Mouse (Mus musculus) lung, embryonic 14.5 days (tissue): ENCODE data around the gene Tet3. TPM values are rescaled to one million over a fixed set of nuclear protein-coding genes. Genes with fewer than 3 reads are reported as not detected.

Source experiments
- ATAC-seq: fragments of 200-750 bp; cut with Nextera tagmentation; 2 replicates; pipeline ENCODE4 v1.8.0; 2017; ENCODE audit warnings: mild to moderate bottlenecking, moderate TSS enrichment, moderate library complexity; ENCODE audit not compliant: insufficient read depth
- DNase-seq: peaks from one replicate; pipeline ENCODE4 v3.0.0-alpha.2; 2015
- H3K27ac ChIP-seq: fragments of 300-500 bp; sonication (generic); 2 replicates; pipeline ENCODE4 v1.5.1; 2014; ENCODE audit warnings: low read depth, mild to moderate bottlenecking, moderate library complexity
- H3K27me3 ChIP-seq: fragments of 300-500 bp; sonication (generic); 2 replicates; pipeline ENCODE4 v1.6.1; 2014; ENCODE audit warnings: low read length, control low read depth; ENCODE audit not compliant: insufficient read depth
- H3K36me3 ChIP-seq: fragments of 300-500 bp; sonication (generic); 2 replicates; pipeline ENCODE4 v1.6.1; 2014; ENCODE audit warnings: control low read depth; ENCODE audit not compliant: insufficient read depth
- H3K4me1 ChIP-seq: fragments of 300-500 bp; sonication (generic); 2 replicates; pipeline ENCODE4 v1.6.1; 2014; ENCODE audit warnings: antibody characterized with exemption, control low read depth; ENCODE audit not compliant: insufficient read depth
- H3K4me2 ChIP-seq: fragments of 300-500 bp; sonication (generic); 2 replicates; pipeline ENCODE4 v1.6.1; 2014; ENCODE audit warnings: mild to moderate bottlenecking
- H3K4me3 ChIP-seq: fragments of 300-500 bp; sonication (generic); 2 replicates; pipeline ENCODE4 v1.5.1; 2014; ENCODE audit warnings: low read depth, low read length
- H3K9ac ChIP-seq: fragments of 300-500 bp; sonication (generic); 2 replicates; pipeline ENCODE4 v1.6.1; 2014
- H3K9me3 ChIP-seq: fragments of 300-500 bp; sonication (generic); 2 replicates; pipeline ENCODE4 v1.6.1; 2016; ENCODE audit warnings: low read depth, low read length, control low read depth
- CTCF ChIP-seq: IDR thresholded peaks from 2 replicates; pipeline ENCODE4 v1.5.1; 2016; ENCODE audit warnings: antibody characterized with exemption, low read depth
- WGBS: fragments of 180-500 bp; shearing (Covaris S2); extraction: QIAGEN DNeasy Blood & Tissue Kit; methylation state at CpG from one replicate; pipeline ENCODE4 v1.1.7; 2014; 5-methylcytosine and 5-hydroxymethylcytosine counted together
- polyA plus RNA-seq: library from polyadenylated mRNA; unstranded; fragments of >200 nt; fragmentation: Nextera tagmentation; extraction: Ambion mirVana; gene quantifications from 2 replicates; pipeline ENCODE4 v1.2.1, GENCODE M21; 2014

The Tet3 gene
- polyA plus RNA-seq, 1 experiment from 2014 or later: 34.4 TPM

DNA sequence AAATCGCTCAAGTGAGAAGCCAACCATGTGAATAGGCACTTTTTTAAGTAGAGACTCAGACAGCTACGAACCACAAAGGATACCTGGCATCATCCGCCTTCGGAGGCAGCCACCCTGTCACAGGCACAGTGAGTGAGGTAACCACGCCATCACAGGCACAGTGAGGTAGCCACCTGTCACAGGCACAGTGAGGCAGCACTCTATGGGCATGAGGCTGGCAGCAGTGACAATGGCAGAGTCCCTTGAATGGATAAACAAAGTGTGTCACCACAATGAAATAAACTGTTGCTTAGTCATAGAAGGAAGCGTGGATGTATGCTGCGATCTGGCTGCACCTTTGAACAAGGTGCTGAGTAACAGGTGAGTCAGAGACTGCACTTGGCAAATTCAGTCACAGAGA is 19.7 kb upstream of the Tet3 start:
- Histone ChIP-seq H3K36me3 (peaks cover 38% of the 10 kb centered on the region), H3K27me3 (no peaks in the 10 kb centered on the region), H3K4me3 (no peak overlapping the region), H3K9ac (no peak overlapping the region), H3K27ac (no peak overlapping the region), H3K4me2 (no peak overlapping the region), H3K4me1 (peaks cover 7% of the 10 kb centered on the region; the same call in 1 of the 2 replicates), H3K9me3 (no peaks in the 10 kb centered on the region)
- no peak for DNase-seq
- no peak for TF ChIP-seq CTCF
- whole genome bisulfite sequencing: 93% methylated on average over 7 of the region's 7 CpGs
- ATAC-seq: no peak

DNA sequence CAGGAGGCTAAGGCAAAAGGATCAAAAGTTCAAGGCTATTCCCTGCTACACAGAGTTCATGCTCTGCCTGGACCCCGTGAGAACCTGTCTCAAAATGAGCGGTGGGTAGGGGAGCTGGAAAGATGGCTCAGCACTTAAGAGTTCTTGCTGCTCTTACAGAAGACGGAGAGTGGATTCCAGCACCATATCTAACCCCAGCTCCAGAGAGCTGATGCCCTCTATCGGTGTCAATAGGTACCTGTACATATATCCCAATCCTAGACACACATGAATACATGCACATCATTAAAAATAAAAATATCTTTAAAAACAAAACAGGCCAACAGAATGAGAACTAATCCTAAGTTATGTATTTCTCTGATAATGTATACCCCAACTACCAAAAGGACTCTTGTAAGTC is 19.3 kb upstream of the Tet3 start:
- no peaks in the 10 kb centered on the region for H3K27me3 ChIP-seq
- H3K4me2 ChIP-seq: no peak overlapping the region
- no peak overlapping the region for H3K9ac ChIP-seq
- TF ChIP-seq CTCF: peak; percentile 31; the same call in 1 of the 2 replicates
- peaks cover 7% of the 10 kb centered on the region; the same call in 1 of the 2 replicates for H3K4me1 ChIP-seq
- H3K36me3 ChIP-seq: peaks cover 38% of the 10 kb centered on the region
- DNase-seq: peak; percentile 39
- WGBS: 66% methylated on average over 4 of the region's 4 CpGs
- H3K4me3 ChIP-seq: no peak overlapping the region
- no peak overlapping the region for H3K27ac ChIP-seq
- ATAC-seq: no peak
- no peaks in the 10 kb centered on the region for H3K9me3 ChIP-seq

DNA sequence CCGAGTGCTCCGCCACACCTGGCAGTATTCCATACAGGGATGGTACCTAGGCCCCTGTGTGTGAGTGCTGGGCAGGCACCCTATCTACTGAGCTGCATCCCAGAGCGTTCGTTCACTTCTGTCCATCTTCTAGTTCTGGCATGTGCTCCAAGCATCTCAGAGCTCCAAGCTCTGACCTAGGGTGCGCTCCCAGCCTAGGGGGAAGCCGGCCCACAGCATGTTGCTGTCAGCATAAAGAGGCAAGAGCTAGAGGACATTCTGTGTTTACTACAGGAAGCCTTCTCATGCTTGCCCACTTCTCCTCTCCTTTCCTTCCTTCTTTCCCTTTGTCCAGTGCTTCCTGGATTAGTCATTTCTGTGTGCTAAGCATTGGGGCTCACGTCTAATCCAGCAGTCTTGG is 16.5 kb upstream of the Tet3 start:
- ATAC-seq: no peak
- no peak overlapping the region for H3K4me3 ChIP-seq
- 75% methylated on average over 7 of the region's 7 CpGs for WGBS

DNA sequence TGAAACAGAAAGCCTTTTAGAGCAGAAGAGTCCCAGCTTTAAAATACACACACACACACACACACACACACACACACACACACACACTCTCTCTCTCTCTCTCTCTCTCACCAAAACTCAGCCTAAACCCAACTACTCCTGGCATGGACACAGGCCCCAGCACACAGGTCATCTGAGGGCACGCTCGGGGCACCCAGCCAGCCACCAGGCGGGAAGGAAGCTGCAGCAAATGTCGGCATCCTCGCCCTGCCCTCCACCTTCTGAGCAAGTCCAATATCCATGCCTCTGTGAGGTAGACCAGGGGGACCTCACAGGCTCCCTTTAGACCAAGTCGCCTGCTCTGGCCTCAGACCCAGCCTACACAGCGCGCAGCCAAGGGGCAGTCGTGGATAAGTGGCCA is 14.4 kb upstream of the Tet3 start:
- TF ChIP-seq CTCF: no peak
- Histone ChIP-seq H3K4me2 (no peak overlapping the region), H3K9me3 (no peaks in the 10 kb centered on the region), H3K36me3 (peaks cover 6% of the 10 kb centered on the region; the same call in 1 of the 2 replicates), H3K4me1 (no peaks in the 10 kb centered on the region), H3K9ac (no peak overlapping the region), H3K4me3 (no peak overlapping the region), H3K27ac (no peak overlapping the region), H3K27me3 (no peaks in the 10 kb centered on the region)
- ATAC-seq (no peak), DNase-seq (no peak)
- 73% methylated on average over 9 of the region's 9 CpGs for WGBS

More for the DNA sequence above, 16.5 kb upstream of the Tet3 start:
- Histone ChIP-seq H3K27ac (no peak overlapping the region), H3K4me1 (no peaks in the 10 kb centered on the region), H3K4me2 (no peak overlapping the region), H3K36me3 (peaks cover 19% of the 10 kb centered on the region; the same call in 1 of the 2 replicates), H3K9ac (no peak overlapping the region), H3K9me3 (no peaks in the 10 kb centered on the region), H3K27me3 (no peaks in the 10 kb centered on the region)
- TF ChIP-seq CTCF: no peak
- no peak for DNase-seq

DNA sequence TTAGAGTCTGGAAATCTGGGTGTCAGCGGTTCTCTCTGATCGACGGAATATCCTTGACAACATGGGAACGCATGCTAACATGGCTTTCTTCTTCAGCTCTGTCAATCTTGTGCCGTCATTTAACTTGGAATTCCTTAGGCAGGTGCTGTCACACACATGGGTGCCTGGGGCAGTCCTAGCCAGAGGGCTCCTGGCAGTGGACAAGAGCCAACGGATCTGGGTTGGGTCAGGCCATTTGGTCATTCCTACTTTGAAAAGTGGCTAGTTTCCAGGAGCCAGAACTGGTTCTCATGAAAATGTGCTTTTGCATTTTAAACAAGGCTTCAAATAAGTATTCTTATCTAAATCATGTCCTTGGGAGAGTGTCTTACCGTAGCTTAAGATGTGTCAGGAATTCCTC is 12.9 kb upstream of the Tet3 start:
- H3K9ac ChIP-seq: no peak overlapping the region
- H3K4me2 ChIP-seq: no peak overlapping the region
- no peaks in the 10 kb centered on the region for H3K4me1 ChIP-seq
- no peak overlapping the region for H3K27ac ChIP-seq
- no peak overlapping the region for H3K4me3 ChIP-seq
- TF ChIP-seq CTCF: no peak
- no peaks in the 10 kb centered on the region; the same call in 1 of the 2 replicates for H3K36me3 ChIP-seq
- no peak for DNase-seq
- no peak for ATAC-seq
- H3K27me3 ChIP-seq: no peaks in the 10 kb centered on the region
- H3K9me3 ChIP-seq: no peaks in the 10 kb centered on the region
- WGBS: 81% methylated on average over 7 of the region's 7 CpGs

DNA sequence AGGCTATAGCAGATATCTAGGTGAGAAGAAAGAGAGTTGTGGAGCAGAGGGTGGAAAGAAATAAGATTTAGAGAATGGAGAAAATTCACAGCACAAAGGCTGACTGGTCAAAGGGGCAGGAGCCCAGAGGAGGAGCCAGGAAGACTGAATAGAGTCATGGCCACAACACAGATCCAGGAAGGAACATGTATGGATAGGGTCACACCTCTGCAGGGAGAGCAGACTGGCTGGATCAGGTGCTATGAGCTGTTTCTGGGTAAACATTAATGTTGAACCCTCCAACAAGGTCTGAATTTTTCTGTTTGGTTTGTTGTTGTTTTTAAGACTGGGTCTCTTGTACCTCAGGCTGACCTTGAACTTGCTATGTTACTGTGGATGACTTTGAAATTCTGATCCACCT is 5.1 kb upstream of the Tet3 start:
- no peak overlapping the region for H3K9ac ChIP-seq
- no peaks in the 10 kb centered on the region for H3K27me3 ChIP-seq
- no peak for TF ChIP-seq CTCF
- no peak overlapping the region for H3K4me2 ChIP-seq
- H3K27ac ChIP-seq: no peak overlapping the region
- DNase-seq (no peak), ATAC-seq (no peak)
- no peaks in the 10 kb centered on the region for H3K9me3 ChIP-seq
- no peak overlapping the region for H3K4me3 ChIP-seq
- no peaks in the 10 kb centered on the region for H3K36me3 ChIP-seq
- H3K4me1 ChIP-seq: no peaks in the 10 kb centered on the region

DNA sequence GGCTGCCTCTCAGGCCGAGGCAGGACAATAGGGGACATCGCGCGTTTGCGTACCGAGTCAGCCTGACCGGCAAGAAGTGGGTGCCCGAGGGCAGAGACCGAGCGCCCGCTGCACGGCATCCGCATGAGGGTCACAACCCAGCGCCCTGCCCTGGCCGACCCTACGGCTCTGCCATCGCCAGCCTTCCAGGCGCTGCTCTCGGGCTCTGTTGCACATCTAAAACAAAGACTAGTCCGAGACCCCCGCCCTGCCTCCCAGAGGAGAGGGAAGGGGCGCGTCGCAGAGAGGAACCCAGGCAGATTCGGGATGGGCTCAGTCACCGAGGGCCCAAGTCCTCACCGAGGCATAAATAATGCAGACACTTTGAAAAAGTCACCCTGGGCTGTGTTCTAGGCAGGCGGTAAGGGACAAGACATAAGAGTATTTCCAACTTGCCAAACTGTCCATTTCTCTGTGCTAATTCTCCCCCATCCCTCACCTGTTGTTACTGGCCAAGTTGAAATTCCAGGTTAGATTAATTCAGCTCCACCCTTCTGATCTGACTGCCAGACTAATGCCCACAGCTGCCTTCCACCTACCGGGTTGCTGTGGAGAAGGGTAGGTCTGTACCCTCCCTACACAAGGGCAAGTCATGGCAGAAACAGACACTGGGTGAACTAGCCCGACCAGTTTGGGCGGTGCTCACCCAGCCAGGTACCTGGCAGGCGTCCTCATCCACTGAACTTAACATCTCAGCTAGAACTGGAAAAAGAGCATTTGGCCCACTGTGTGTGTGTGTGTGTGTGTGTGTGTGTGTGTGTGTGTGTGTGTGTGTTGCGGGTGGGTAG is 1.7 kb downstream of the Tet3 start:
- peak overlapping the region; percentile 76 for H3K4me2 ChIP-seq
- H3K4me3 ChIP-seq: peak overlapping the region; percentile 81
- H3K9ac ChIP-seq: peak overlapping the region; percentile 94
- peak; percentile 52; the same call in 1 of the 2 replicates for ATAC-seq
- peaks cover 11% of the 10 kb centered on the region; the same call in 1 of the 2 replicates for H3K36me3 ChIP-seq
- H3K27ac ChIP-seq: peak overlapping the region; percentile 95
- H3K27me3 ChIP-seq: no peaks in the 10 kb centered on the region
- TF ChIP-seq CTCF: no peak
- no peaks in the 10 kb centered on the region for H3K9me3 ChIP-seq
- 5% methylated on average over 33 of the region's 33 CpGs for WGBS
- H3K4me1 ChIP-seq: peaks cover 25% of the 10 kb centered on the region
- DNase-seq: peak; percentile 69
